Mouse (Mus musculus): ENCODE measurements at regions not wholly inside any gene's neighbourhood (a gene's known extent, or its start where the extent isn't known, plus 50 kb on each side); places are given as distances from the start of the nearest gene placed in this dataset.

GRCm38 (mm10) chr10:17602446-17602845, 120.6 kb upstream of the Cited2 start:
- no peaks in the 10 kb centered on the region for H3K4me1 ChIP-seq
- WGBS, result 85% methylated on average over 2 of the region's 2 CpGs
- no peaks in the 10 kb centered on the region for H3K27me3 ChIP-seq (replicated peaks)
- H3K4me2 ChIP-seq, result no peak overlapping the region
- H3K4me3 ChIP-seq (replicated peaks), result no peak overlapping the region
- ATAC-seq (ENCODE audit: low FRiP score), result no peak
- H3K27ac ChIP-seq (replicated peaks), result no peak overlapping the region
- H3K9ac ChIP-seq (replicated peaks), result no peak overlapping the region
- H3K9me3 ChIP-seq (replicated peaks), result no peaks in the 10 kb centered on the region
- H3K36me3 ChIP-seq, result no peaks in the 10 kb centered on the region

GRCm38 (mm10) chr10:17608220-17608619, 114.8 kb upstream of the Cited2 start:
- Histone ChIP-seq H3K36me3 (no peaks in the 10 kb centered on the region), H3K4me1 (no peaks in the 10 kb centered on the region), H3K27me3 (replicated peaks) (no peaks in the 10 kb centered on the region), H3K4me3 (replicated peaks) (no peak overlapping the region), H3K9ac (replicated peaks) (no peak overlapping the region), H3K4me2 (no peak overlapping the region), H3K27ac (replicated peaks) (no peak overlapping the region), H3K9me3 (replicated peaks) (no peaks in the 10 kb centered on the region)
- ATAC-seq (ENCODE audit: low FRiP score), result no peak
- WGBS, result 62% methylated on average over 7 of the region's 7 CpGs

- H3K4me2 ChIP-seq, result no peak overlapping the region
- H3K36me3 ChIP-seq, result no peaks in the 10 kb centered on the region
- H3K27me3 ChIP-seq (replicated peaks), result no peaks in the 10 kb centered on the region
- no peak for ATAC-seq (ENCODE audit: low FRiP score)
- no peak overlapping the region for H3K9ac ChIP-seq (replicated peaks)
- WGBS, result 87% methylated on average over 7 of the region's 7 CpGs
- H3K4me1 ChIP-seq, result no peaks in the 10 kb centered on the region
- no peaks in the 10 kb centered on the region for H3K9me3 ChIP-seq (replicated peaks)
- H3K27ac ChIP-seq (replicated peaks), result no peak overlapping the region
- H3K4me3 ChIP-seq (replicated peaks), result no peak overlapping the region
Measured at GRCm38 (mm10) chr10:17610592-17610991, 112.4 kb upstream of the Cited2 start.

GRCm38 (mm10) chr10:17613281-17613680, 109.7 kb upstream of the Cited2 start:
- Histone ChIP-seq H3K27ac (replicated peaks) (no peak overlapping the region), H3K36me3 (no peaks in the 10 kb centered on the region), H3K9ac (replicated peaks) (no peak overlapping the region), H3K4me3 (replicated peaks) (no peak overlapping the region), H3K4me2 (no peak overlapping the region), H3K9me3 (replicated peaks) (no peaks in the 10 kb centered on the region), H3K4me1 (no peaks in the 10 kb centered on the region), H3K27me3 (replicated peaks) (no peaks in the 10 kb centered on the region)
- ATAC-seq (ENCODE audit: low FRiP score), result no peak
- 93% methylated on average over 3 of the region's 3 CpGs for WGBS

GRCm38 (mm10) chr10:17618024-17618423, 105.0 kb upstream of the Cited2 start:
- Histone ChIP-seq H3K36me3 (no peaks in the 10 kb centered on the region), H3K4me2 (no peak overlapping the region), H3K9me3 (replicated peaks) (no peaks in the 10 kb centered on the region), H3K9ac (replicated peaks) (no peak overlapping the region), H3K4me3 (replicated peaks) (no peak overlapping the region), H3K27ac (replicated peaks) (no peak overlapping the region), H3K27me3 (replicated peaks) (no peaks in the 10 kb centered on the region), H3K4me1 (no peaks in the 10 kb centered on the region)
- whole genome bisulfite sequencing, result 94% methylated on average over 1 of the region's 1 CpGs
- ATAC-seq (ENCODE audit: low FRiP score), result no peak

GRCm38 (mm10) chr10:17619617-17620016, 103.4 kb upstream of the Cited2 start:
- Histone ChIP-seq H3K4me1 (no peaks in the 10 kb centered on the region), H3K9me3 (replicated peaks) (no peaks in the 10 kb centered on the region), H3K4me3 (replicated peaks) (no peak overlapping the region), H3K27me3 (replicated peaks) (no peaks in the 10 kb centered on the region), H3K4me2 (no peak overlapping the region), H3K36me3 (no peaks in the 10 kb centered on the region), H3K27ac (replicated peaks) (no peak overlapping the region), H3K9ac (replicated peaks) (no peak overlapping the region)
- 73% methylated on average over 3 of the region's 3 CpGs for whole genome bisulfite sequencing
- ATAC-seq (ENCODE audit: low FRiP score), result no peak

GRCm38 (mm10) chr10:17621703-17622385, 101.2 kb upstream of the Cited2 start:
- no peaks in the 10 kb centered on the region for H3K27me3 ChIP-seq (replicated peaks)
- H3K9ac ChIP-seq (replicated peaks), result no peak overlapping the region
- no peaks in the 10 kb centered on the region for H3K9me3 ChIP-seq (replicated peaks)
- 67% methylated on average over 5 of the region's 5 CpGs for WGBS
- no peak overlapping the region for H3K4me3 ChIP-seq (replicated peaks)
- H3K4me1 ChIP-seq, result no peaks in the 10 kb centered on the region
- no peak for ATAC-seq (ENCODE audit: low FRiP score)
- no peak overlapping the region for H3K4me2 ChIP-seq
- H3K27ac ChIP-seq (replicated peaks), result no peak overlapping the region
- H3K36me3 ChIP-seq, result no peaks in the 10 kb centered on the region

GRCm38 (mm10) chr10:17622802-17623201, 100.2 kb upstream of the Cited2 start:
- Histone ChIP-seq H3K4me3 (replicated peaks) (no peak overlapping the region), H3K4me1 (no peaks in the 10 kb centered on the region), H3K9me3 (replicated peaks) (no peaks in the 10 kb centered on the region), H3K27ac (replicated peaks) (no peak overlapping the region), H3K36me3 (no peaks in the 10 kb centered on the region), H3K9ac (replicated peaks) (no peak overlapping the region), H3K27me3 (replicated peaks) (no peaks in the 10 kb centered on the region), H3K4me2 (no peak overlapping the region)
- ATAC-seq (ENCODE audit: low FRiP score), result no peak
- WGBS, result 16% methylated on average over 1 of the region's 1 CpGs

- Histone ChIP-seq H3K4me2 (no peak overlapping the region), H3K9me3 (replicated peaks) (no peaks in the 10 kb centered on the region), H3K9ac (replicated peaks) (no peak overlapping the region), H3K4me1 (peaks cover 8% of the 10 kb centered on the region), H3K27me3 (replicated peaks) (no peaks in the 10 kb centered on the region), H3K27ac (replicated peaks) (no peak overlapping the region), H3K4me3 (replicated peaks) (no peak overlapping the region), H3K36me3 (no peaks in the 10 kb centered on the region)
- WGBS, result 80% methylated on average over 3 of the region's 3 CpGs
- ATAC-seq (ENCODE audit: low FRiP score), result no peak
Measured at GRCm38 (mm10) chr10:17629709-17630108, 93.3 kb upstream of the Cited2 start.

- H3K9me3 ChIP-seq (replicated peaks), result no peaks in the 10 kb centered on the region
- no peak overlapping the region for H3K4me2 ChIP-seq
- no peaks in the 10 kb centered on the region for H3K36me3 ChIP-seq
- H3K9ac ChIP-seq (replicated peaks), result no peak overlapping the region
- ATAC-seq (ENCODE audit: low FRiP score), result no peak
- H3K4me3 ChIP-seq (replicated peaks), result no peak overlapping the region
- peaks cover 8% of the 10 kb centered on the region for H3K4me1 ChIP-seq
- H3K27ac ChIP-seq (replicated peaks), result no peak overlapping the region
- no peaks in the 10 kb centered on the region for H3K27me3 ChIP-seq (replicated peaks)
- 59% methylated on average over 4 of the region's 4 CpGs for WGBS
Measured at GRCm38 (mm10) chr10:17630861-17631581, 92.0 kb upstream of the Cited2 start.

GRCm38 (mm10) chr10:17631817-17632216, 91.2 kb upstream of the Cited2 start:
- H3K27ac ChIP-seq (replicated peaks), result no peak overlapping the region
- no peak overlapping the region for H3K4me3 ChIP-seq (replicated peaks)
- peaks cover 8% of the 10 kb centered on the region for H3K4me1 ChIP-seq
- 16% methylated on average over 5 of the region's 5 CpGs for WGBS
- no peak overlapping the region for H3K9ac ChIP-seq (replicated peaks)
- no peaks in the 10 kb centered on the region for H3K9me3 ChIP-seq (replicated peaks)
- peak; percentile 79 for ATAC-seq (ENCODE audit: low FRiP score)
- no peaks in the 10 kb centered on the region for H3K27me3 ChIP-seq (replicated peaks)
- H3K36me3 ChIP-seq, result no peaks in the 10 kb centered on the region
- H3K4me2 ChIP-seq, result peak overlapping the region; percentile 31

GRCm38 (mm10) chr10:17632959-17633674, 89.9 kb upstream of the Cited2 start:
- H3K4me2 ChIP-seq, result no peak overlapping the region
- no peak overlapping the region for H3K9ac ChIP-seq (replicated peaks)
- H3K4me3 ChIP-seq (replicated peaks), result no peak overlapping the region
- 78% methylated on average over 12 of the region's 12 CpGs for WGBS
- peaks cover 8% of the 10 kb centered on the region for H3K4me1 ChIP-seq
- no peak overlapping the region for H3K27ac ChIP-seq (replicated peaks)
- no peak for ATAC-seq (ENCODE audit: low FRiP score)
- no peaks in the 10 kb centered on the region for H3K9me3 ChIP-seq (replicated peaks)
- H3K27me3 ChIP-seq (replicated peaks), result no peaks in the 10 kb centered on the region
- no peaks in the 10 kb centered on the region for H3K36me3 ChIP-seq

Measured in neural tube, embryonic 15.5 days (tissue).